Mouse (Mus musculus) 3T3-L1 (cell line): ENCODE results near the gene Rcn2.
A peak's percentile ranks its signal among the peaks of the same experiment; 100 is the strongest.

ENCODE experiments used
- DNase-seq: peaks from one replicate; pipeline ENCODE4 v3.0.0-alpha.2; 2015; ENCODE audit warnings: low read depth, low spot score

The Rcn2 gene

DNA sequence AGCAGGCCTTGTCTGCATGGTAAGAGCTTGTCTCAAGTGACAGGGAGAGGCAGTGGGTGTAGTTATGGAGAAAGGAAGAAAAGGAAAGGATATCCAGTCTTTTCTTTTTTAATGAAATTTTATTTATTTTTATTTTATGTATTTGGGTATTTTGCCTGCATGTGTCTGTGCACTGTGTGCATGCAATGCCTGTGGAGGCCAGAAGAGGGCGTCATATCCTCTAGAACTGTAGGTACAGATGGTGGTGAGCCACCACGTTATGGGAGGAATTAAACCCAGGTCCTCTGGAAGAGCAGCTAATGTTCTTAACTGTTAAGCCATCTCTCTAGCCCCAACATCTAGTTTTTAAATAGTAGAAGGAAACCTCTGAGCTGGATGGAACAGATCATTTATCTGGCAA is 50.5 kb downstream of the Rcn2 start:
- DNase-seq: no peak

DNA sequence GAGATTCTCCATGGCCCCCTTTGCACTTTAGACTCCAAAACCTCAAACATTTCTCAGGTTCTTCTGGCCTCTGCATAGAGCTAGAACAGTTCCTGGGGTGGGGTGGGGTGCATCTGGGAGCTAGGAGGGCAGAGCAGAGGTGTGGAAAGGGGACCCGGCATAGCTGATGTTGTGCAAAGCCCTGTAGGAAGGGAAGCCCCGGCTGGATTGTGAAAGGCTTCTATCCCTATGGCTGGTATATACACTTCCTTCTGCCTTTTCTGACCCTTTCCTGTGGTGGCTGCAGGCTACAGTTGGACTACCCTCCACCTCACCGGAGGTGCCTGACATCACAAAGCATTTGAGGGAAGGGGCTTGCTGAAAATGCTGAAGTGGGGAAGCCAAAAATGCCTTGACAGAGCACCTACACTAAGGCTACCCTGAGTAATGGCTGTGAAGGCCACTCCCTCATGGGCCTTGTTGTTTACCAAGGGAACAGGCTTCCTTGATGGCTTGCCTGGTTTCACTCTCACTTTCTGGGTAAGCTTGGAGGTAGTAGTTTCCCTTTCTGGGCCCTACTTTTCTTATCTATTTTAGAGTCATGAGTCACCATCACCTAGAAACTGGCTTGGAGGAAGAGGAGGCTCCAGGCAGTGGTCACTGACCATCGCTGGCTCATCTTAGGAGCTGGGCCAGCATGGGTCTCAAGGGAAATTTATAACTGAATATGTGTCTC is 56.1 kb downstream of the Rcn2 start:
- DNase-seq: peak; percentile 48

DNA sequence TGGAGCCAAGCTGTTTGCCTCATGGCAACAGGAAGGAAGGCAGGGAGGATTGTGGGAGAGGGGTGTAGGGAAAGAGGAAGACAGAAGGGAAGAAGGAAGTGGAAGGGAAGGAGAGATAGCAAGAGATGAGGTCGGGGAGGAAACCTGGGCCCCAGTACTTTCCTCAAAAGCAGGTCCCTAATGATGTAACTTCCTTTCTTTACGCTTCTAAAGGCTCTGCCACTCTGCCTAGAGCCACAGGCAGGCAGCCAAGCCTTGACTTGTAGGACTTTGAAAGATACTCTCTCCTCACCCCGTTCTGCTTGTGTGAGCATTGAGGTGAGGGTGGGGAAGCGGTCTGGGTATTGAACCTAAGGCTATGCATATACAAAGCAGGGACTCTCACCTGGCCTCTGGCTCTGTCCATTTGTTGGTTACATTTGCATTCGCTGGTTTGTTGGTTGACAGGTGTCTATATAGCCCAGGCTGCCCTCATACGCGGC is 58.4 kb downstream of the Rcn2 start:
- peak; percentile 25 for DNase-seq

DNA sequence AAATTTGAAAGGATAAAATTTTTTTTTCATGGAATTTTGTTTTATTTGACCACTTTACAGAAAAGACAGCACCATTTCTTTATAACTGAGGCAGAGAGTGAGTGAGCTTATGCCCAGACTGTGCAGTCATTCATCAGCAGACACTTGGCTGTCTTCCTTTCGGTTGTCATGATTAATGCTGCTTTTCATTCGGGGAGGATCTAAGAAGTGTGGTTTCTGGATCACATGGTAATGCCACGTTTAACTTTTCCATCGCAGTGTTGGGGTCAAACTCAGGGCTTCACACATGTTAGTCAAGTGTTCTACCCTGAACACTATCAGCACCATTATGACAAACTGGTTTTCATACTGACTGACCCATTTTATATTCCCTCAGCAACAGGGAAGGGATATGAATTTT is 59.4 kb downstream of the Rcn2 start:
- DNase-seq: peak; percentile 89

- DNase-seq: peak; percentile 37
These were observed 63.3 kb downstream of the Rcn2 start for GRCm38 (mm10) chr9:56104921-56105320.

DNA sequence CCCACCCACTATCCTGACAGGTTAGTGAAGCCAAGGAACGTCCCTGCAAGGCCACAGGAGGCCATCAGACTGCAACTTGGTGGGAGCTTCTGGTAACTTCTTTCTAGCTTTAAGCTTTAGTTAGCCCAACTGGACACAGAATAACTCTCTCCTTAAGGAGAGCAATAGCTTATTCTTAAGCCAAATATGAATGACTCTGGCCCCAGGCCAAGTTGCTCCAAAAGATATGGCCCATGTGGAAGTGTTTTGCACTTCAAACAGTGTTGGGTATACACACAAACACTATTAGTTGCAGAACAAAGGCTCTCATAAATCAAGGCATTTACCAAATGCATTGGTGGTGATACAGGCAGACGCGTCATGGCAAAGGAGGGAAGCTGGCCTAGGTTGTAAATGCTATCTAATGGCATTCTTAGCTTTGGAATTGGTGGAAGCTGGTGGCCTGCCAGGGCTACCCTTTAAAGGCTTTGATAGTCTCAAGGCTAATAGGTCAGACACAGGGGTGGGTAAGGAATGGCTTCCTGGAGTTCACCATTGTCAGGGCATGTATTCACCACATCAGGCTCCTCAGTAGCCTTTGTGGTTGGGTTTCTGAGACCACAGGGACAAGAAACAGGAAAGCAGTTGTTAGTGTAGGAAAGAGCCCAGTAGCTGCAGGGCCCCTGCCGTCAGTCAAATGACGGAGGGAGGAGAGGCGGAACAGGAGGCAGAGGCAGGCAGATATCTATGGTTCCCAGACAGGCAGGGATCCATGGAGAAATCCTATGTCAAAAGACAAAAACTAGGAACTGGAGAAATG is 64.8 kb downstream of the Rcn2 start:
- peak; percentile 50 for DNase-seq

- peak; percentile 90 for DNase-seq
These were observed 65.9 kb downstream of the Rcn2 start for GRCm38 (mm10) chr9:56107527-56107926.

DNA sequence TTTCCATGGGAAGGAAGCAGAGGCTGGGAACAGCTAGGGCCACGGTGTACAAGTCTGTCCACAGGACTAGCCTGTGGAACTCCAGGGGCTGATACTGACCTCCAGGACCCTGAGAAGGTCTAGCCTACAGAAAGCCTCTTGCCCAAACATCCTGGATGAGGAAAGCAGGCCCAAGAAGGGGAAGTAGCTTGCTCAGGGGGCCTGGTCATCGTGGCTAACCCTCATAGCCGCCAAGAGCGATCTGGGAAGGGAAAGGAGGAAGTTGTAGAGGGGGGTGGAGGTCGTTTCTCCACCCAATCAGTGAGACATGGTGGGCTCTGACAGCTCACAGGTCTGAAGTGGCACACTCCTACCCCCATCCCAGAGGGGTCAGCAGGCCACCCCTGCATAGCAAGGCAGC is 66.5 kb downstream of the Rcn2 start:
- DNase-seq: no peak
